Mouse (Mus musculus) cerebellum, adult (tissue): Measurements from ENCODE around the gene Impg2.

ENCODE experiments used
- ATAC-seq: cut with Nextera tagmentation; 2 replicates; pipeline ENCODE4 v1.9.2; 2017; ENCODE audit warnings: mild to moderate bottlenecking, moderate library complexity, mixed read lengths; ENCODE audit not compliant: insufficient number of reproducible peaks, low FRiP score, low TSS enrichment

Impg2 gene

GRCm38 (mm10) chr16:56204051-56204450 is at the start of gene Impg2:
Gene Impg2, plus strand, starts transcription at chr16:56204313.
- ATAC-seq, result no peak

- no peak for ATAC-seq
These were observed 40.6 kb upstream of the Impg2 start for GRCm38 (mm10) chr16:56163466-56163865.

- no peak for ATAC-seq
These were observed 33.9 kb upstream of the Impg2 start for GRCm38 (mm10) chr16:56170247-56170646.

- ATAC-seq, result peak; percentile 49
These were observed 28.1 kb upstream of the Impg2 start for GRCm38 (mm10) chr16:56175867-56176581.

- no peak for ATAC-seq
These were observed 17.2 kb upstream of the Impg2 start for GRCm38 (mm10) chr16:56186863-56187262.

- ATAC-seq, result no peak
These were observed 15.9 kb upstream of the Impg2 start for GRCm38 (mm10) chr16:56188198-56188597.

GRCm38 (mm10) chr16:56212740-56213139 is 8.6 kb downstream of the Impg2 start:
- no peak for ATAC-seq

- ATAC-seq, result no peak
These were observed 23.6 kb downstream of the Impg2 start for GRCm38 (mm10) chr16:56227686-56228085.

- no peak for ATAC-seq
These were observed 25.3 kb downstream of the Impg2 start for GRCm38 (mm10) chr16:56229455-56229854.

GRCm38 (mm10) chr16:56231300-56231699 is 27.2 kb downstream of the Impg2 start:
- ATAC-seq, result no peak

GRCm38 (mm10) chr16:56232736-56233135 is 28.6 kb downstream of the Impg2 start:
- peak; percentile 64; the same call in 1 of the 2 replicates for ATAC-seq

GRCm38 (mm10) chr16:56246031-56246430 is 41.9 kb downstream of the Impg2 start:
- ATAC-seq, result no peak

GRCm38 (mm10) chr16:56273917-56274316 is 69.8 kb downstream of the Impg2 start:
- ATAC-seq, result peak; percentile 86

GRCm38 (mm10) chr16:56279060-56279459 is 74.9 kb downstream of the Impg2 start:
- no peak for ATAC-seq

- ATAC-seq, result no peak
These were observed 75.6 kb downstream of the Impg2 start for GRCm38 (mm10) chr16:56279752-56280151.

- ATAC-seq, result no peak
These were observed 77.2 kb downstream of the Impg2 start for GRCm38 (mm10) chr16:56281336-56281735.

- ATAC-seq, result peak; percentile 92
These were observed 79.2 kb downstream of the Impg2 start for GRCm38 (mm10) chr16:56283330-56283729.

GRCm38 (mm10) chr16:56283873-56284272 is 79.8 kb downstream of the Impg2 start:
- ATAC-seq, result no peak

- ATAC-seq, result peak; percentile 69; the same call in 1 of the 2 replicates
These were observed 82.0 kb downstream of the Impg2 start for GRCm38 (mm10) chr16:56286076-56286475.

- ATAC-seq, result no peak
These were observed 82.9 kb downstream of the Impg2 start for GRCm38 (mm10) chr16:56286977-56287376.

GRCm38 (mm10) chr16:56294887-56295286 is 90.8 kb downstream of the Impg2 start:
- ATAC-seq, result peak; percentile 49; the same call in 1 of the 2 replicates
